Mouse (Mus musculus) right cerebral cortex, adult 18-20 months (tissue): ENCODE data around the gene Nadk.

Experiments used
- DNase-seq: peaks from one replicate; pipeline ENCODE4 v3.0.0; 2022; ENCODE audit warnings: mixed read lengths

The Nadk gene

GRCm38 (mm10) chr4:155561661-155562442 is at the start of gene Nadk:
Gene Nadk (plus strand): TSS chr4:155562378.
- DNase-seq, result no peak

GRCm38 (mm10) chr4:155514810-155515209 is 47.4 kb upstream of the Nadk start:
- DNase-seq, result no peak

GRCm38 (mm10) chr4:155517948-155518517 is 44.1 kb upstream of the Nadk start:
- DNase-seq, result no peak

GRCm38 (mm10) chr4:155522327-155522726 is 39.9 kb upstream of the Nadk start:
- no peak for DNase-seq

GRCm38 (mm10) chr4:155525751-155526150 is 36.4 kb upstream of the Nadk start:
- DNase-seq, result no peak

- DNase-seq, result no peak
Observed at GRCm38 (mm10) chr4:155529294-155529693, 32.9 kb upstream of the Nadk start.

GRCm38 (mm10) chr4:155549993-155550392 is 12.2 kb upstream of the Nadk start:
- no peak for DNase-seq

GRCm38 (mm10) chr4:155550446-155550845 is 11.7 kb upstream of the Nadk start:
- DNase-seq, result no peak

GRCm38 (mm10) chr4:155551073-155551472 is 11.1 kb upstream of the Nadk start:
- no peak for DNase-seq

- DNase-seq, result no peak
Observed at GRCm38 (mm10) chr4:155552917-155553532, 9.2 kb upstream of the Nadk start.

- no peak for DNase-seq
Observed at GRCm38 (mm10) chr4:155554880-155555279, 7.3 kb upstream of the Nadk start.

- DNase-seq, result no peak
Observed at GRCm38 (mm10) chr4:155555464-155555863, 6.7 kb upstream of the Nadk start.

GRCm38 (mm10) chr4:155559454-155559853 is 2.7 kb upstream of the Nadk start:
- DNase-seq, result no peak

GRCm38 (mm10) chr4:155560932-155561331 is 1.2 kb upstream of the Nadk start:
- no peak for DNase-seq

- no peak for DNase-seq
Observed at GRCm38 (mm10) chr4:155562725-155563399, 684 bp downstream of the Nadk start.

GRCm38 (mm10) chr4:155563400-155564231 is 1.4 kb downstream of the Nadk start:
- DNase-seq, result peak; percentile 94

GRCm38 (mm10) chr4:155564315-155565069 is 2.3 kb downstream of the Nadk start:
- DNase-seq, result no peak

GRCm38 (mm10) chr4:155566555-155566954 is 4.4 kb downstream of the Nadk start:
- no peak for DNase-seq

- DNase-seq, result no peak
Observed at GRCm38 (mm10) chr4:155568170-155568569, 6.0 kb downstream of the Nadk start.

GRCm38 (mm10) chr4:155568632-155569370 is 6.6 kb downstream of the Nadk start:
- DNase-seq, result no peak

- DNase-seq, result no peak
Observed at GRCm38 (mm10) chr4:155569818-155570217, 7.6 kb downstream of the Nadk start.
